Mouse (Mus musculus) testis, adult 2 months (tissue): ENCODE results near the gene Castor2. TPM values are rescaled to one million over a fixed set of nuclear protein-coding genes. Genes with fewer than 3 reads are reported as not detected.

ENCODE experiments used
- H3K27ac ChIP-seq: fragments of 200-500 bp; 2 replicates; pipeline ENCODE4 v1.5.1; 2012; ENCODE audit warnings: low read depth, low read length; ENCODE audit not compliant: control insufficient read depth, insufficient read depth
- H3K27me3 ChIP-seq: fragments of 200-500 bp; 2 replicates; pipeline ENCODE4 v1.6.1; 2012; ENCODE audit warnings: mild to moderate bottlenecking, low read length, moderate library complexity; ENCODE audit not compliant: control insufficient read depth, insufficient read depth
- H3K36me3 ChIP-seq: fragments of 200-500 bp; 2 replicates; pipeline ENCODE4 v1.6.1; 2012; ENCODE audit warnings: mild to moderate bottlenecking, low read length; ENCODE audit not compliant: control insufficient read depth, insufficient read depth
- H3K4me1 ChIP-seq: fragments of 200-500 bp; 2 replicates; pipeline ENCODE4 v1.6.1; 2012; ENCODE audit warnings: low read length; ENCODE audit not compliant: control insufficient read depth, insufficient read depth
- H3K4me3 ChIP-seq: fragments of 200-500 bp; 2 replicates; pipeline ENCODE4 v1.5.1; 2012; ENCODE audit warnings: low read depth, mild to moderate bottlenecking, low read length, moderate library complexity, mixed read lengths; ENCODE audit not compliant: control insufficient read depth
- CTCF ChIP-seq: fragments of 200-500 bp; IDR thresholded peaks from 2 replicates; pipeline ENCODE4 v1.5.1; 2012; ENCODE audit warnings: low read depth, mild to moderate bottlenecking, inconsistent platforms, low read length, moderate library complexity; ENCODE audit not compliant: control insufficient read depth, insufficient read depth, insufficient replicate concordance
- POLR2A ChIP-seq: fragments of 200-500 bp; IDR thresholded peaks from 2 replicates; pipeline ENCODE4 v1.6.1; 2012; ENCODE audit warnings: low read depth, mild to moderate bottlenecking, inconsistent platforms, low read length, moderate library complexity; ENCODE audit not compliant: control insufficient read depth
- polyA plus RNA-seq: library from polyadenylated mRNA; depleted of rRNA; stranded (reverse); fragments of >200 nt; gene quantifications from 2 replicates; pipeline ENCODE4 v1.2.3, GENCODE M21; 2012

The Castor2 gene
- polyA plus RNA-seq, 1 experiment = 7.2 TPM

DNA sequence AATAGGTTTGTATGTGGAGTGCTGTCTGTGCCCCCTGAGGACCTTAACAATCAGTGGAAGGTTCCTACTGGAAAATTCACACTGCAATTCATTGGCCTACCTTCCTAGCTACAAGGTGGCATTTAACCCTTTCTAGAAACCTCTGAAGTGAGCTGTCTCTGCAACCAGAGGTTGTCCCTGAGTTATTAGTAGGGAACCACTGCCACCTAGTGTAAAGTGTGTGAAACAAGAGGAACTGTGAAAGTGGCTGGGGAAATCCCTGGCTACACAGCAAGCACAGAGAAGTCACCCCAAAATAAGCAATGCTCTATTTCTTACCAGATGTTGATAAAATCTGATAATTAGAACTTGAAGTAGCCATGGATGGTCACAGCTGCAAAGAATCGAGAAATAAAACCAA is 31.6 kb upstream of the Castor2 start:
- Histone ChIP-seq H3K4me3 (no peak overlapping the region), H3K36me3 (no peaks in the 10 kb centered on the region), H3K27ac (no peak overlapping the region), H3K4me1 (no peaks in the 10 kb centered on the region), H3K27me3 (no peaks in the 10 kb centered on the region)
- TF ChIP-seq CTCF = no peak
- no peak for TF ChIP-seq POLR2A

GRCm38 (mm10) chr5:134073512-134074041 is 25.9 kb upstream of the Castor2 start:
- no peak overlapping the region for H3K27ac ChIP-seq
- H3K4me1 ChIP-seq = no peaks in the 10 kb centered on the region

DNA sequence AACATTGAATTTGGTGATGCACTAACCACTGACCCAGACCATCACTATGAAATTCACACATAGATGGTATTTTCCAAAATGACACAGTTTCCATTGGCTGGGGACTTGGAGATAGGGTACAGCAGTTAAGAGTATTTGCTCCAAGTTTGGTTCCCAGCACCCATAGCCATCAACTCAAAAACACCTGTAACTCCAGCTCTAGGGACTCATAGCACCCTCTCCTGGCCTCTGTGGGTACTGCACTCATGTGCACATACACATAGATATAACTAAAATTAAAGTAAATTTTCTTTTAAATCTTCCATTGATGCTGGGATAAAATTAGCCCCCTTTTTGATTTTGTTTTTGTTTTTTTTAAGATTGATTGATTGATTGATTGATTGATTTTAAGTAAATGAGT is 25.1 kb upstream of the Castor2 start:
- H3K36me3 ChIP-seq = no peaks in the 10 kb centered on the region
- TF ChIP-seq CTCF (no peak), POLR2A (no peak)
- H3K27me3 ChIP-seq = no peaks in the 10 kb centered on the region
- no peaks in the 10 kb centered on the region for H3K4me1 ChIP-seq
- H3K4me3 ChIP-seq = no peak overlapping the region
- no peak overlapping the region for H3K27ac ChIP-seq

More at GRCm38 (mm10) chr5:134073512-134074041, 25.9 kb upstream of the Castor2 start:
- Histone ChIP-seq H3K36me3 (no peaks in the 10 kb centered on the region), H3K4me3 (no peak overlapping the region), H3K27me3 (no peaks in the 10 kb centered on the region)
- TF ChIP-seq CTCF (no peak), POLR2A (no peak)

DNA sequence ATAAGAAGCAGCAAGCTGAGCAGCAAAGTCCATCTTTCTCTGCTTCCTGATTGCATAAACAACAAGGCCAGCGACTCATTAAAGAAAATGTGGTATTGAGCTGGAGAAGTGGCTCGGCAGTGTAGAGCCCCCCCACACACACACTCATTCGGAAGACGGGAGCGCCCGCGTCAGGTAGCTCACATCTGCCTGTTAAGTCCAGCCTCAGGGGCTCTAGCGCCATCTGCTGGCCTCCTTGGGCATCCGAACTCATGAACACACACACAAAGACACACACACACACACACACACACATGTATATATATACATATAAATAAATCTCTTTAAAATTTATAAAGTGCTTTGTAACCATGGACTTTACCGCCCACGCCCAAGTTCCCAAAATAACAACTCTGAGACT is 23.3 kb upstream of the Castor2 start:
- Histone ChIP-seq H3K4me1 (no peaks in the 10 kb centered on the region), H3K27me3 (no peaks in the 10 kb centered on the region), H3K27ac (no peak overlapping the region), H3K36me3 (no peaks in the 10 kb centered on the region), H3K4me3 (no peak overlapping the region)
- TF ChIP-seq POLR2A (no peak), CTCF (peak; percentile 64; the same call in 1 of the 2 replicates)

DNA sequence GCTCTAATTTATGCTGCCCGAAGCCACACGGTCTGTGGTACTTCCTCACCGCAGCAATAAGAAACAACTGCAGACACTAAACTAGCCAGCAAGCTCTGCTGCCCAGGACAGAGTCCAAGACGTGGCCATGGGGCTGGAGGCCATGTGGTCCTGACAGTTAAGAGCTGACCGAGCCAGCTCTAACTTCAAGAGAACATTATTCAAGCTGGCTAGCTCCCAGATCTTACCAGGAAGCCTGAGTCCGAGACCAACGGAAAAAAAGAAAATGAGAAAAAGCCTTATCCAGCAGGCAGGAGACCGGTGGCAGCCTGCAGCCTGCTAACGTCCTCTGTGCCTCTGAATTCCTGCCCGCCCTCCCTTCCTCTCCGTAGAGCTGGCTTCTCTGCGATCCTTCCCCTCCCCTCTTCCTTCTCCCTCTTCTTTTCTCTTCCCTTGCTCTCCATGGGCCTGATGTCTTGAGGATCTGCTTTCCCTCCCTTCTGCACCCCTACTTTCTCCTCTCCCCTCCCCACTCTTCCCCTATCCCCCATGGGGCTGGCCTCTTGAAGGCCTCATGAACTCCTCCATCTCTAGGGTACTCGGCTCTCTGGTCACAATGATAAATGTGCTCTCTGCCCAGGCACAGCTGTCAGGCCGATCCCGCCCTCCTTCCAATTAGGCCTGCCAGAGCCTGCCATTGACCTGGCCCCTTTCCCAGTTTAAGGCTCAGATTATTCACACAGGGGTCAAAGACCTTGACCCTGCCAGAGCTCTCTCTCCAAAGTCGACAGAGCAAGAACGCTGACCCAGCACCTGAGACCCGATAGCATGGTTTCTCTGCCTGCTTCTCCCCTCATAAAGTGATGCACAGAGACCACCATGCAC is 18.6 kb upstream of the Castor2 start:
- Histone ChIP-seq H3K27me3 (no peaks in the 10 kb centered on the region), H3K4me3 (no peak overlapping the region), H3K4me1 (no peaks in the 10 kb centered on the region), H3K27ac (no peak overlapping the region), H3K36me3 (no peaks in the 10 kb centered on the region)
- TF ChIP-seq POLR2A (no peak), CTCF (no peak)

GRCm38 (mm10) chr5:134085227-134085626 is 14.3 kb upstream of the Castor2 start:
- TF ChIP-seq CTCF (no peak), POLR2A (no peak)
- no peaks in the 10 kb centered on the region for H3K27me3 ChIP-seq
- peaks cover 2% of the 10 kb centered on the region; the same call in 1 of the 2 replicates for H3K4me1 ChIP-seq
- H3K4me3 ChIP-seq = no peak overlapping the region
- no peak overlapping the region for H3K27ac ChIP-seq
- H3K36me3 ChIP-seq = no peaks in the 10 kb centered on the region

GRCm38 (mm10) chr5:134085887-134086639 is 13.4 kb upstream of the Castor2 start:
- Histone ChIP-seq H3K36me3 (no peaks in the 10 kb centered on the region), H3K4me3 (no peak overlapping the region), H3K4me1 (peaks cover 2% of the 10 kb centered on the region), H3K27me3 (no peaks in the 10 kb centered on the region), H3K27ac (no peak overlapping the region)
- TF ChIP-seq POLR2A (no peak), CTCF (no peak)
